Mouse (Mus musculus): ENCODE data around the gene Rhbdf1. TPM values are rescaled to one million over a fixed set of nuclear protein-coding genes. Genes with fewer than 3 reads are reported as not detected.

Gene Rhbdf1
- polyA plus RNA-seq, 1 experiment from 2014 or later = 28.2 TPM

- Histone ChIP-seq H3K36me3 (ENCODE audit: control insufficient read depth, insufficient read depth, low read length) (no peaks in the 10 kb centered on the region), H3K4me1 (ENCODE audit: control insufficient read depth, insufficient read depth, low read length) (peaks cover 9% of the 10 kb centered on the region), H3K4me3 (ENCODE audit: low read depth, low read length) (no peak overlapping the region), H3K9me3 (replicated peaks; ENCODE audit: control insufficient read depth, low read length) (no peaks in the 10 kb centered on the region), H3K27ac (ENCODE audit: low read depth, low read length) (no peak overlapping the region), H3K9ac (ENCODE audit: low read depth, low read length) (no peak overlapping the region), H3K4me2 (no peak overlapping the region), H3K27me3 (ENCODE audit: control insufficient read depth, insufficient read depth, low read length) (0 out of 2 replicates have a peak, but pooled peaks cover 2% of the 10 kb centered on the region)
- ATAC-seq (replicated peaks; ENCODE audit: insufficient number of reproducible peaks, low FRiP score, low TSS enrichment) = no peak
- WGBS (ENCODE audit: insufficient replicate concordance) = 78% methylated on average over 5 of the region's 5 CpGs
These were observed 27.5 kb downstream of the Rhbdf1 start for GRCm38 (mm10) chr11:32194626-32195025.

DNA sequence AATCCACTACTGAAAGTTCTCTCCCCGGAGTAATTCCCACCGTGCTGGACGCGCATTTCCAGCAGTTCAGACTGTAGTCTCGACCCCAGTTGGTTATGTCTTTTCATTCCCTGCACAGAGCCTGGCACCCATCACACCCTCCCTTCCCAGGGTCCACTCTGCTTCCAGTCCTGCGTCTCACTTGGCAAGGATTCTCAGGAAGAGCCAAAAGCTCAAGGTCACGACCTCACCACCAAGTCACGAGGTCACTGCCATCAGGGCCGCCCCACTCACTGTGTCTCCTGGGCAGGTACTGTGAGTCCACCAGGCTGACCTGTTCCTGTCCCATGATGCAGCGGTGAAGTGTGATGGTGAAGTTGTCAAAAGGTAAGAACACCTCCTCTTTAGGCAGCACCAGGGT, 28.0 kb downstream of the Rhbdf1 start:
- WGBS (ENCODE audit: insufficient replicate concordance) = 77% methylated on average over 10 of the region's 10 CpGs

DNA sequence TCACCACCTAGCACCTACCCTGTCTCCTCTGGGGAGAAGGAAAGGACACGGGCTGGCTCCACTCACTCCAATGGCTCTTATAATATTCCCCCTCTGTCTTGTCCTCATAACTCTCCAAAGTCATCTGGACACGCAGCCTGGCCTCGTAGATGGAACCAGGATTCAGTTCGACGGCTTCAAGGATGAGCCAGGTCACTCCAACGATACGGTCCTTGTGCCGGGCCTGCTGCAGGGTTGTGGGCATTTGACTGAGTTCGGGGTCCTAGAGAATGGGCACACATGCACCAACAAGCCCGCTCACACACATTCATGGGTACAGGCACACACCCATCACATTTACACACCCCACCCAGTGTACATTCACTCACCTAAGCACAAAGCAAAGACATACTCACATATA, 28.9 kb downstream of the Rhbdf1 start:
- Histone ChIP-seq H3K27me3 (ENCODE audit: control insufficient read depth, insufficient read depth, low read length) (0 out of 2 replicates have a peak, but pooled peaks cover 2% of the 10 kb centered on the region), H3K4me1 (ENCODE audit: control insufficient read depth, insufficient read depth, low read length) (peaks cover 6% of the 10 kb centered on the region; the same call in 1 of the 2 replicates), H3K4me3 (ENCODE audit: low read depth, low read length) (no peak overlapping the region), H3K4me2 (no peak overlapping the region), H3K27ac (ENCODE audit: low read depth, low read length) (no peak overlapping the region), H3K36me3 (ENCODE audit: control insufficient read depth, insufficient read depth, low read length) (no peaks in the 10 kb centered on the region), H3K9ac (ENCODE audit: low read depth, low read length) (no peak overlapping the region), H3K9me3 (replicated peaks; ENCODE audit: control insufficient read depth, low read length) (no peaks in the 10 kb centered on the region)
- no peak for ATAC-seq (replicated peaks; ENCODE audit: insufficient number of reproducible peaks, low FRiP score, low TSS enrichment)
- WGBS (ENCODE audit: insufficient replicate concordance) = 87% methylated on average over 10 of the region's 10 CpGs

More for the DNA sequence above, 28.0 kb downstream of the Rhbdf1 start:
- no peak overlapping the region for H3K4me2 ChIP-seq
- no peaks in the 10 kb centered on the region for H3K9me3 ChIP-seq (replicated peaks; ENCODE audit: control insufficient read depth, low read length)
- no peak overlapping the region for H3K9ac ChIP-seq (ENCODE audit: low read depth, low read length)
- H3K27me3 ChIP-seq (ENCODE audit: control insufficient read depth, insufficient read depth, low read length) = 0 out of 2 replicates have a peak, but pooled peaks cover 2% of the 10 kb centered on the region
- no peak for ATAC-seq (replicated peaks; ENCODE audit: insufficient number of reproducible peaks, low FRiP score, low TSS enrichment)
- H3K4me3 ChIP-seq (ENCODE audit: low read depth, low read length) = no peak overlapping the region
- peaks cover 6% of the 10 kb centered on the region for H3K4me1 ChIP-seq (ENCODE audit: control insufficient read depth, insufficient read depth, low read length)
- H3K36me3 ChIP-seq (ENCODE audit: control insufficient read depth, insufficient read depth, low read length) = no peaks in the 10 kb centered on the region
- no peak overlapping the region for H3K27ac ChIP-seq (ENCODE audit: low read depth, low read length)

DNA sequence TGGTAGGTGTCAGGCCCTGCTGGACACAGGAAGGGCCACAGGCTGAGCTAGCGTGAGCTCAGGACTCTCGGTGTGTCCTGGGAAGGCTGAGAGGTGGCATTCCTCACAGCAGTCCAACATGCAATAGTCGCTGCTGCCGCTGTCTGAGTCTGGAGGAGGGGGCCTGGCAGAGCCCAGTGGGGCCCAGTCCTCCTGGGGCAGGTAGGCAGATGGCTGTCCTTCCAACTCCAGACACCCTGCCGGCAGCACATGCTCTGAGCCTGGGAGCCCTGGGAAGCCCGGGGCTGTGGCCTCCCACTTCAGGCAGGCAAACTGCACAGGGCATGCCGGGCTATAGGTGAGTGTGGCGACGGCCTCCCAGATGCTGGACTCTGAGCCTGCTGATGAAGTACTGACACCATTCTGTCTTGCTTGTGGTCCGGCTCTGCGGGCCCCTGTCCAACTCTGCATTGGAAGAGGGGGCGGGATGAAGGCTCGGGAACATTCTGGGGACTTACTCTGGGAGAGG, 31.4 kb downstream of the Rhbdf1 start:
- Histone ChIP-seq H3K4me1 (ENCODE audit: control insufficient read depth, insufficient read depth, low read length) (no peaks in the 10 kb centered on the region), H3K9me3 (replicated peaks; ENCODE audit: control insufficient read depth, low read length) (no peaks in the 10 kb centered on the region), H3K36me3 (ENCODE audit: control insufficient read depth, insufficient read depth, low read length) (no peaks in the 10 kb centered on the region), H3K4me3 (ENCODE audit: low read depth, low read length) (no peak overlapping the region), H3K4me2 (no peak overlapping the region), H3K9ac (ENCODE audit: low read depth, low read length) (no peak overlapping the region), H3K27me3 (ENCODE audit: control insufficient read depth, insufficient read depth, low read length) (no peaks in the 10 kb centered on the region), H3K27ac (ENCODE audit: low read depth, low read length) (no peak overlapping the region)
- 68% methylated on average over 13 of the region's 13 CpGs for WGBS (ENCODE audit: insufficient replicate concordance)
- ATAC-seq (replicated peaks; ENCODE audit: insufficient number of reproducible peaks, low FRiP score, low TSS enrichment) = no peak

DNA sequence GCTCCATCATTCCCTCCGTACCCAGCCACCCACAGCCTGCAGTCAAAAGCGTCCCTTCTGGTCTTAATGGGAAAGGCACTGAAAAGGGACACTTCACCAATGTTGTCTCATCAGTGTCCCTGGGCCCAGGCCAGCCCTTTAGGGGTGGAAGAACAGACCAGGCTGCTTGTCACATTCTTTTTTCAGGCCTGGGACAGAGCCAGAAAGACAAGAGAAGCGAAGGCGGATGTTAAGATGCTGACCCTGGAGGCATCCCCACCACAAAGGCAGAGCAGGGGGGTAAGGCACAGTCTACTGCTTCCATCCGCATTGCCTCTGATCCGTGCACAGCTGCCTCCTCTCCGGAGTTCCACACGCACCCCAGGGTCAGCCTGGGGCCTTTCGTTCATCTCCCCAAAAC, 32.0 kb downstream of the Rhbdf1 start:
- no peak overlapping the region for H3K9ac ChIP-seq (ENCODE audit: low read depth, low read length)
- no peaks in the 10 kb centered on the region for H3K9me3 ChIP-seq (replicated peaks; ENCODE audit: control insufficient read depth, low read length)
- H3K4me2 ChIP-seq = no peak overlapping the region
- no peaks in the 10 kb centered on the region for H3K36me3 ChIP-seq (ENCODE audit: control insufficient read depth, insufficient read depth, low read length)
- WGBS (ENCODE audit: insufficient replicate concordance) = 83% methylated on average over 9 of the region's 9 CpGs
- H3K4me3 ChIP-seq (ENCODE audit: low read depth, low read length) = no peak overlapping the region
- no peaks in the 10 kb centered on the region for H3K27me3 ChIP-seq (ENCODE audit: control insufficient read depth, insufficient read depth, low read length)
- no peaks in the 10 kb centered on the region for H3K4me1 ChIP-seq (ENCODE audit: control insufficient read depth, insufficient read depth, low read length)
- ATAC-seq (replicated peaks; ENCODE audit: insufficient number of reproducible peaks, low FRiP score, low TSS enrichment) = no peak
- no peak overlapping the region for H3K27ac ChIP-seq (ENCODE audit: low read depth, low read length)

DNA sequence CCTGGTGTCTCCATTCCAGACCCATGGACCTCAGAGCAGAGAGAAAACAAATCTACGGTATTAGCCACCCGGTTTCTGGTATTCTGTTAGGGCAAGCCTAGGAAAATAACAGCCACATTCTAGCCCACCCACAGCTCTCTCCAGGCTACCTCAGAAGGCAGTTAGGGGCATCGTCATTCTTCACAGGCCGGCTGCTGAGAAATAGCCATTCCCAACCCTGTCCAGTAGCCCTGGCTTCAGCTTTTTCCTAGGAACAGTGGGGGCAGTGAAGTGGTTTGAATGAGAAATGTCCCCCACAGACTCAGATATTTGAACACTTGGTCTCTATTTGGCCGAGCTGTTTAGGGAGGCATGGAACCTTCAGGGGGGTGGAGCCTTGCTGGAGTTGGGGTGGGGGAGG, 32.7 kb downstream of the Rhbdf1 start:
- H3K27ac ChIP-seq (ENCODE audit: low read depth, low read length) = no peak overlapping the region
- WGBS (ENCODE audit: insufficient replicate concordance) = 63% methylated on average over 5 of the region's 5 CpGs
- no peak for ATAC-seq (replicated peaks; ENCODE audit: insufficient number of reproducible peaks, low FRiP score, low TSS enrichment)

GRCm38 (mm10) chr11:32188881-32189280, 33.2 kb downstream of the Rhbdf1 start:
- no peak overlapping the region for H3K27ac ChIP-seq (ENCODE audit: low read depth, low read length)
- ATAC-seq (replicated peaks; ENCODE audit: insufficient number of reproducible peaks, low FRiP score, low TSS enrichment) = no peak
- H3K4me3 ChIP-seq (ENCODE audit: low read depth, low read length) = no peak overlapping the region
- no peak overlapping the region for H3K9ac ChIP-seq (ENCODE audit: low read depth, low read length)
- WGBS (ENCODE audit: insufficient replicate concordance) = 80% methylated on average over 12 of the region's 12 CpGs
- H3K9me3 ChIP-seq (replicated peaks; ENCODE audit: control insufficient read depth, low read length) = no peaks in the 10 kb centered on the region
- H3K4me1 ChIP-seq (ENCODE audit: control insufficient read depth, insufficient read depth, low read length) = no peaks in the 10 kb centered on the region
- H3K27me3 ChIP-seq (ENCODE audit: control insufficient read depth, insufficient read depth, low read length) = 0 out of 2 replicates have a peak, but pooled peaks cover 2% of the 10 kb centered on the region
- H3K36me3 ChIP-seq (ENCODE audit: control insufficient read depth, insufficient read depth, low read length) = no peaks in the 10 kb centered on the region
- no peak overlapping the region for H3K4me2 ChIP-seq

More for the DNA sequence above, 32.7 kb downstream of the Rhbdf1 start:
- Histone ChIP-seq H3K4me1 (ENCODE audit: control insufficient read depth, insufficient read depth, low read length) (no peaks in the 10 kb centered on the region), H3K9ac (ENCODE audit: low read depth, low read length) (no peak overlapping the region), H3K27me3 (ENCODE audit: control insufficient read depth, insufficient read depth, low read length) (0 out of 2 replicates have a peak, but pooled peaks cover 2% of the 10 kb centered on the region), H3K4me2 (no peak overlapping the region), H3K9me3 (replicated peaks; ENCODE audit: control insufficient read depth, low read length) (no peaks in the 10 kb centered on the region), H3K4me3 (ENCODE audit: low read depth, low read length) (no peak overlapping the region), H3K36me3 (ENCODE audit: control insufficient read depth, insufficient read depth, low read length) (no peaks in the 10 kb centered on the region)

GRCm38 (mm10) chr11:32187256-32187655, 34.8 kb downstream of the Rhbdf1 start:
- no peak overlapping the region for H3K4me3 ChIP-seq (ENCODE audit: low read depth, low read length)
- no peaks in the 10 kb centered on the region for H3K36me3 ChIP-seq (ENCODE audit: control insufficient read depth, insufficient read depth, low read length)
- no peak overlapping the region for H3K27ac ChIP-seq (ENCODE audit: low read depth, low read length)
- H3K27me3 ChIP-seq (ENCODE audit: control insufficient read depth, insufficient read depth, low read length) = 0 out of 2 replicates have a peak, but pooled peaks cover 2% of the 10 kb centered on the region
- no peaks in the 10 kb centered on the region for H3K9me3 ChIP-seq (replicated peaks; ENCODE audit: control insufficient read depth, low read length)
- no peak for ATAC-seq (replicated peaks; ENCODE audit: insufficient number of reproducible peaks, low FRiP score, low TSS enrichment)
- no peak overlapping the region for H3K4me2 ChIP-seq
- H3K9ac ChIP-seq (ENCODE audit: low read depth, low read length) = no peak overlapping the region
- no peaks in the 10 kb centered on the region for H3K4me1 ChIP-seq (ENCODE audit: control insufficient read depth, insufficient read depth, low read length)
- WGBS (ENCODE audit: insufficient replicate concordance) = 84% methylated on average over 4 of the region's 4 CpGs

DNA sequence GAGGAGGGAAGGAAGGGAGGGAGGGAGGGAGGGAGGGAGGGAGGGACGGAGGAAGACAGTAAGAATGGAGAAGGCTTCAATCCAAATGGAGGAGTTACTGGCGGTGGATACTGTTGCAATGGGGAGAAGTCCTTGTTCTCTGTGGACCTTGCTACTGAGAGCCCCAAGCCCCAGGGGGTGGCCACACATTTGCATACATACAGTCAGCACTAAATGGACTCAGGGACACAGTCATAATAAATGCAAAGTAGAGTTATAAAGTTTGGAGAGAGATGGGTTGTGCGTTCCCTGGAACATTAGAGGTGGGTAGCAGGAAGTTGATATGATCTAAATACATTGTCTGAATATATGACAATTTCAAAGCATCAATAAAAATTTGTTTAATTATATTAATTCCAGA, 36.1 kb downstream of the Rhbdf1 start:
- Histone ChIP-seq H3K27me3 (ENCODE audit: control insufficient read depth, insufficient read depth, low read length) (peaks cover 7% of the 10 kb centered on the region; the same call in 1 of the 2 replicates), H3K36me3 (ENCODE audit: control insufficient read depth, insufficient read depth, low read length) (no peaks in the 10 kb centered on the region), H3K9me3 (replicated peaks; ENCODE audit: control insufficient read depth, low read length) (no peaks in the 10 kb centered on the region), H3K4me1 (ENCODE audit: control insufficient read depth, insufficient read depth, low read length) (no peaks in the 10 kb centered on the region), H3K4me3 (ENCODE audit: low read depth, low read length) (no peak overlapping the region), H3K27ac (ENCODE audit: low read depth, low read length) (no peak overlapping the region), H3K4me2 (no peak overlapping the region), H3K9ac (ENCODE audit: low read depth, low read length) (no peak overlapping the region)
- ATAC-seq (replicated peaks; ENCODE audit: insufficient number of reproducible peaks, low FRiP score, low TSS enrichment) = no peak
- 81% methylated on average over 3 of the region's 3 CpGs for WGBS (ENCODE audit: insufficient replicate concordance)

Data from heart, embryonic 11.5 days (tissue).